Mouse (Mus musculus) hindbrain, embryonic 11.5 days (tissue): ENCODE data around the gene Zfp207. TPM values are rescaled to one million over a fixed set of nuclear protein-coding genes. Genes with fewer than 3 reads are reported as not detected.
"Not testable (repeated sequence)": the region's sequence is repeated elsewhere in the genome, so short reads cannot be mapped to it uniquely, and the experiment has no call there.

Source experiments
- ATAC-seq: fragments of 200-750 bp; cut with Nextera tagmentation; 2 replicates; pipeline ENCODE4 v1.8.0; 2017; ENCODE audit warnings: mild to moderate bottlenecking, moderate TSS enrichment, moderate library complexity; ENCODE audit not compliant: low FRiP score
- DNase-seq: peaks from one replicate; pipeline ENCODE4 v3.0.0-alpha.2; 2015; ENCODE audit warnings: low spot score
- H3K27ac ChIP-seq: fragments of 300-500 bp; sonication (generic); 2 replicates; pipeline ENCODE4 v1.5.1; 2014; ENCODE audit warnings: mild to moderate bottlenecking, low read depth, low read length
- H3K27me3 ChIP-seq: fragments of 300-500 bp; sonication (generic); 2 replicates; pipeline ENCODE4 v1.6.1; 2014; ENCODE audit warnings: mild to moderate bottlenecking, low read length, moderate library complexity, mixed read lengths; ENCODE audit not compliant: control insufficient read depth, insufficient read depth
- H3K36me3 ChIP-seq: fragments of 300-500 bp; sonication (generic); 2 replicates; pipeline ENCODE4 v1.6.1; 2014; ENCODE audit warnings: mild to moderate bottlenecking, low read length, moderate library complexity, mixed read lengths; ENCODE audit not compliant: control insufficient read depth, insufficient read depth
- H3K4me1 ChIP-seq: fragments of 300-500 bp; sonication (generic); replicated peaks from 2 replicates; pipeline ENCODE4 v1.6.1; 2014; ENCODE audit warnings: low read length, mixed read lengths; ENCODE audit not compliant: control insufficient read depth, insufficient read depth
- H3K4me2 ChIP-seq: fragments of 300-500 bp; sonication (generic); replicated peaks from 2 replicates; pipeline ENCODE4 v1.6.1; 2014; ENCODE audit warnings: mild to moderate bottlenecking, low read depth, low read length
- H3K4me3 ChIP-seq: fragments of 300-500 bp; sonication (generic); 2 replicates; pipeline ENCODE4 v1.5.1; 2014; ENCODE audit warnings: low read depth, low read length
- H3K9ac ChIP-seq: fragments of 300-500 bp; sonication (generic); 2 replicates; pipeline ENCODE4 v1.6.1; 2014; ENCODE audit warnings: low read depth, low read length
- H3K9me3 ChIP-seq: fragments of 300-500 bp; sonication (generic); 2 replicates; pipeline ENCODE4 v1.6.1; 2016; ENCODE audit warnings: low read length; ENCODE audit not compliant: control insufficient read depth
- WGBS: fragments of 180-500 bp; shearing (Covaris S2); extraction: QIAGEN DNeasy Blood & Tissue Kit; methylation state at CpG from one replicate; pipeline ENCODE4 v1.1.7; 2014; 5-methylcytosine and 5-hydroxymethylcytosine counted together
- polyA plus RNA-seq: library from polyadenylated mRNA; unstranded; fragments of >200 nt; fragmentation: Nextera tagmentation; extraction: Ambion mirVana; gene quantifications from 2 replicates; pipeline ENCODE4 v1.2.1, GENCODE M21; 2014

Zfp207 gene
- polyA plus RNA-seq, 1 experiment from 2014 or later, result 351 TPM

- no peaks in the 10 kb centered on the region for H3K9me3 ChIP-seq
- DNase-seq, result no peak
- no peak overlapping the region for H3K4me2 ChIP-seq
- ATAC-seq, result no peak
- peaks cover 2% of the 10 kb centered on the region; the same call in 1 of the 2 replicates for H3K4me1 ChIP-seq
- no peaks in the 10 kb centered on the region for H3K27me3 ChIP-seq
- no peak overlapping the region for H3K27ac ChIP-seq
- peaks cover 18% of the 10 kb centered on the region for H3K36me3 ChIP-seq
- WGBS, result 90% methylated on average over 1 of the region's 1 CpGs
- H3K4me3 ChIP-seq, result no peak overlapping the region
- H3K9ac ChIP-seq, result no peak overlapping the region
Measured at GRCm38 (mm10) chr11:80389885-80390284, 6.8 kb downstream of the Zfp207 start.

- no peaks in the 10 kb centered on the region for H3K9me3 ChIP-seq
- DNase-seq (no peak), ATAC-seq (no peak)
- H3K27ac ChIP-seq, result no peak overlapping the region
- 91% methylated on average over 2 of the region's 2 CpGs for WGBS
- H3K27me3 ChIP-seq, result no peaks in the 10 kb centered on the region
- H3K4me3 ChIP-seq, result no peak overlapping the region
- H3K36me3 ChIP-seq, result peaks cover 24% of the 10 kb centered on the region
- no peaks in the 10 kb centered on the region for H3K4me1 ChIP-seq
- no peak overlapping the region for H3K9ac ChIP-seq
- H3K4me2 ChIP-seq, result no peak overlapping the region
Measured at GRCm38 (mm10) chr11:80391407-80392120, 8.5 kb downstream of the Zfp207 start.

GRCm38 (mm10) chr11:80395930-80396329 lies 12.9 kb downstream of the Zfp207 start:
- Histone ChIP-seq H3K36me3 (peaks cover 18% of the 10 kb centered on the region; the same call in 1 of the 2 replicates), H3K27me3 (no peaks in the 10 kb centered on the region), H3K9me3 (no peaks in the 10 kb centered on the region), H3K4me1 (no peaks in the 10 kb centered on the region), H3K9ac (no peak overlapping the region), H3K4me2 (no peak overlapping the region), H3K4me3 (no peak overlapping the region), H3K27ac (no peak overlapping the region)
- DNase-seq (no peak), ATAC-seq (no peak)
- 94% methylated on average over 3 of the region's 3 CpGs for WGBS

- H3K36me3 ChIP-seq, result peaks cover 13% of the 10 kb centered on the region; the same call in 1 of the 2 replicates
- H3K9me3 ChIP-seq, result no peaks in the 10 kb centered on the region
- WGBS, result 91% methylated on average over 4 of the region's 4 CpGs
- no peaks in the 10 kb centered on the region for H3K27me3 ChIP-seq
- DNase-seq (no peak), ATAC-seq (no peak)
- H3K4me2 ChIP-seq, result no peak overlapping the region
- H3K27ac ChIP-seq, result no peak overlapping the region
- H3K4me1 ChIP-seq, result no peaks in the 10 kb centered on the region
- H3K4me3 ChIP-seq, result no peak overlapping the region
- no peak overlapping the region for H3K9ac ChIP-seq
Measured at GRCm38 (mm10) chr11:80396617-80397016, 13.5 kb downstream of the Zfp207 start.

- not testable (repeated sequence) for H3K9ac ChIP-seq, H3K4me2 ChIP-seq, ATAC-seq, H3K4me1 ChIP-seq, DNase-seq, H3K4me3 ChIP-seq, H3K9me3 ChIP-seq, H3K27me3 ChIP-seq, H3K27ac ChIP-seq
- peaks cover 13% of the 10 kb centered on the region for H3K36me3 ChIP-seq
- WGBS, result 95% methylated on average over 6 of the region's 6 CpGs
Measured at GRCm38 (mm10) chr11:80407878-80408277, 24.8 kb downstream of the Zfp207 start.

- H3K4me3 ChIP-seq, result no peak overlapping the region
- H3K9me3 ChIP-seq, result no peaks in the 10 kb centered on the region
- DNase-seq (no peak), ATAC-seq (no peak)
- H3K9ac ChIP-seq, result no peak overlapping the region
- no peak overlapping the region for H3K4me2 ChIP-seq
- H3K27me3 ChIP-seq, result no peaks in the 10 kb centered on the region
- no peaks in the 10 kb centered on the region for H3K4me1 ChIP-seq
- peaks cover 10% of the 10 kb centered on the region; the same call in 1 of the 2 replicates for H3K36me3 ChIP-seq
- H3K27ac ChIP-seq, result no peak overlapping the region
- 93% methylated on average over 2 of the region's 2 CpGs for WGBS
Measured at GRCm38 (mm10) chr11:80410377-80410776, 27.3 kb downstream of the Zfp207 start.

GRCm38 (mm10) chr11:80417085-80417484 lies 34.0 kb downstream of the Zfp207 start:
- 91% methylated on average over 5 of the region's 5 CpGs for WGBS
- no peak for ATAC-seq
- H3K27me3 ChIP-seq, result no peaks in the 10 kb centered on the region

GRCm38 (mm10) chr11:80419743-80420142 lies 36.7 kb downstream of the Zfp207 start:
- DNase-seq (no peak), ATAC-seq (no peak)
- 88% methylated on average over 1 of the region's 1 CpGs for WGBS
- no peak overlapping the region for H3K27ac ChIP-seq
- H3K4me2 ChIP-seq, result no peak overlapping the region
- no peaks in the 10 kb centered on the region for H3K36me3 ChIP-seq
- no peaks in the 10 kb centered on the region for H3K4me1 ChIP-seq
- H3K9me3 ChIP-seq, result no peaks in the 10 kb centered on the region
- H3K27me3 ChIP-seq, result no peaks in the 10 kb centered on the region
- no peak overlapping the region for H3K9ac ChIP-seq
- H3K4me3 ChIP-seq, result no peak overlapping the region

More at GRCm38 (mm10) chr11:80417085-80417484, 34.0 kb downstream of the Zfp207 start:
- H3K4me3 ChIP-seq, result no peak overlapping the region
- H3K4me1 ChIP-seq, result no peaks in the 10 kb centered on the region
- no peak overlapping the region for H3K4me2 ChIP-seq
- H3K27ac ChIP-seq, result no peak overlapping the region
- no peak for DNase-seq
- H3K9ac ChIP-seq, result no peak overlapping the region
- no peaks in the 10 kb centered on the region for H3K36me3 ChIP-seq
- H3K9me3 ChIP-seq, result no peaks in the 10 kb centered on the region
